Mouse (Mus musculus): ENCODE results near the gene Tpcn2. TPM values are rescaled to one million over a fixed set of nuclear protein-coding genes. Genes with fewer than 3 reads are reported as not detected.

The Tpcn2 gene
- 4.7 and 5.7 TPM in 2 replicates for total RNA-seq (2015)
- 3.5 and 3.7 TPM in 2 replicates for total RNA-seq (2017)

DNA sequence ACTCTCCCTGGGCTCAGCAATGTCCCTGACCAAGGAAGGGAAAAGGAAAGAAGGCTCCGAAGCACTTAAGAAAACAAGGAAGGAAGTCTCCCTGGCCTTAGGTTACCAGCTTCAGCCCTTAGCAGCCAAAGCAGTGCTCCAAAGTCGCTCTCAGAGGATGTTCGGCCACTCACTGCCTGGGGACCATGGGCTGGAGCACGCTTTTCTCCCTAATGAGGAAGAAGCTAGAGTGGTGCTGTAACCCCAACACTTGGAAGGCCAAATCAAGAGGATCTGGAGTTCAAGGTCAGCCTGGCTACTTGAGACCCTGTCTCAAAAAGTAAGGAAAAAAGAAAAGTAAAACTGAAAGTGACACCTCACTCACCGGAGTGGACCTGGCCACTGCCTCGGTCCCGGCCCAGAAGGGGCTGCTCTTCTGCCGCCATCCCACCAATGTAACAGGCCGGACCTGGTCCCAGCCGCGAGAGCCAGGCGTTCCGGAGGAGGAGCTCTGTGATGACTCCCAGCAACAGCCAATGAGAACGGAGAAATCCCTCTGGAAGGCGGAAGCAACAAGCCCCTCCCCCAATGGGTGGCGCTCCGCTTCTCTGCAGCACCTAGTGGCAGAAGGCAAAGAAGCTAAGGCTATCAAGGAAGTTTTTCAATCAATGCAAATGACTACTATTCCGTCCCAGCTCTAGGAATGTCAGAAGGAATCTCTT is at the start of gene Tpcn2:
Tpcn2 (minus strand) TSS at position 525 of the 701 bp plus-strand sequence.
- peak; percentile 93 for ATAC-seq (replicated peaks; ENCODE audit: poor library complexity)

DNA sequence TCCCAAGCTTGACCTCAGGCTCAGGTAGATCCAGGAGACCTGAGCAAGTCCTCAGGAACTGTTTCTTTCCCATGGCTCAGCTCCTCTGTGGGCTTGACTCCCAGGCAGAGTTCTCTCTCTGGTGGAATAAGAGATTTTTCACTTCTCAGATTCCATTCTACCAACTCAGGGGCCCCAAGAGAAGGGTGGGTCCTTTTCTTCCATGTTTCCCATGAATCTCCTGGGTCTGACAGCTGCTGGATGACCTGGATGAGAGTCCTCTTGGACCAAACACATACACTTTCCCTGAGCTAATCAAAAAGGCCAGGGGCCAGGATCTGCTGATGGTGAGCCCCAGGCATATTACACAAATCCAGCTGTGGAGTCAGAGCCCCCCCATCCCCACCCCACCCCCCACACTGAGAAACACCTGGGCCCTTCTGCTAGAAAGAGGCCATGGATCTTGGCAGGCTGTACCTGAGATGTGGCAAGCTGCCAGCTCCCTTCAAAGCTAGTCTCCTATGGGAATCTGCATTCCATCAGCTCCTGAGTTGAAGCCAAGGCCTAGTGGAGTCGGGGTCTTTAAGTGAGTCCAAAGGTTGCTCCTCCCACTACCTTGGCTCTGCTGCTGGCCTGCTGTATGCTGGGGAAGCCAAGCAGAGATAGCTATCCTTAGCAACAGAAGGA is 48.7 kb upstream of the Tpcn2 start:
- ATAC-seq (replicated peaks; ENCODE audit: poor library complexity) = no peak

- no peak for ATAC-seq (replicated peaks; ENCODE audit: poor library complexity)
Observed at GRCm38 (mm10) chr7:145330641-145331040, 46.8 kb upstream of the Tpcn2 start.

- ATAC-seq (replicated peaks; ENCODE audit: poor library complexity) = no peak
Observed at GRCm38 (mm10) chr7:145329982-145330381, 46.2 kb upstream of the Tpcn2 start.

GRCm38 (mm10) chr7:145325697-145326096 is 41.9 kb upstream of the Tpcn2 start:
- ATAC-seq (replicated peaks; ENCODE audit: poor library complexity) = 0 out of 2 replicates have a peak, but pooled peaks have one; percentile 46

- ATAC-seq (replicated peaks; ENCODE audit: poor library complexity) = no peak
Observed at GRCm38 (mm10) chr7:145323607-145324006, 39.8 kb upstream of the Tpcn2 start.

GRCm38 (mm10) chr7:145319481-145319880 is 35.7 kb upstream of the Tpcn2 start:
- ATAC-seq (replicated peaks; ENCODE audit: poor library complexity) = no peak

GRCm38 (mm10) chr7:145317522-145317921 is 33.7 kb upstream of the Tpcn2 start:
- no peak for ATAC-seq (replicated peaks; ENCODE audit: poor library complexity)

DNA sequence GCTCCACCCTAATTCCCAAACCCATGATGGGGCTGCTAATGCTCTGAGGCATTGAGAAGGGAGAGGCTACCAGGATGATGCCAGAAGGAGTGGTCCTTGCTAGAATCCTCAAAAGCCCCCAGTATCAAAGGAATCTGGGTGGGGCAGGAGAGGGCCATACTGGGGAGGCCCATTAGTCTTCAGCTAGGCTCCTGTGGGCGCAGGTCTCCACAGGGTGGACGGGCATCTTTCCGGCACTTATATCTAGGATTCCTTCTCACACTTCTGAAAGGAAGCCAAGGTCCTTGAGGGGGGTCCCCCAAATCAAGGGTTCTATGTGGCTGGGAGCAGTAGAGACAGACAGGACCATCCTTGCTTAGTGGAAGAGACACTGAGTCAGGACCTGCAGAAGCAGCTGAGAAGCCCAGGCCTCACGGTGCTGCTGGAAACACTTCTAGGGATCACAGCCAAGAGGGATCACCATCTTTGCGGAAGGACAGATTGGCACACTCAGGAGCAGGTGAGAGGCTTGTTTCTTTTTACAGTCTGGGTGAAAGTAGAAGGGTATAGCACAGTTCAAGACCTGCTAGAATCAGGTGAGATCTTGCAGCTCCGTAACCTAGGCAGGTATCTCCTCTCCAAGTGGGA is 31.1 kb upstream of the Tpcn2 start, which contains the start of gene Mrgprd:
Mrgprd (plus strand) TSS at position 51 of the 627 bp plus-strand sequence.
- no peak for ATAC-seq (replicated peaks; ENCODE audit: poor library complexity)

GRCm38 (mm10) chr7:145312137-145312536 is 28.3 kb upstream of the Tpcn2 start:
- no peak for ATAC-seq (replicated peaks; ENCODE audit: poor library complexity)

GRCm38 (mm10) chr7:145310526-145310925 is 26.7 kb upstream of the Tpcn2 start:
- ATAC-seq (replicated peaks; ENCODE audit: poor library complexity) = no peak

- ATAC-seq (replicated peaks; ENCODE audit: poor library complexity) = no peak
Observed at GRCm38 (mm10) chr7:145309877-145310276, 26.1 kb upstream of the Tpcn2 start.

- no peak for ATAC-seq (replicated peaks; ENCODE audit: poor library complexity)
Observed at GRCm38 (mm10) chr7:145308866-145309265, 25.1 kb upstream of the Tpcn2 start.

- no peak for ATAC-seq (replicated peaks; ENCODE audit: poor library complexity)
Observed at GRCm38 (mm10) chr7:145308061-145308675, 24.4 kb upstream of the Tpcn2 start.

GRCm38 (mm10) chr7:145307636-145308035 is 23.8 kb upstream of the Tpcn2 start:
- ATAC-seq (replicated peaks; ENCODE audit: poor library complexity) = no peak

DNA sequence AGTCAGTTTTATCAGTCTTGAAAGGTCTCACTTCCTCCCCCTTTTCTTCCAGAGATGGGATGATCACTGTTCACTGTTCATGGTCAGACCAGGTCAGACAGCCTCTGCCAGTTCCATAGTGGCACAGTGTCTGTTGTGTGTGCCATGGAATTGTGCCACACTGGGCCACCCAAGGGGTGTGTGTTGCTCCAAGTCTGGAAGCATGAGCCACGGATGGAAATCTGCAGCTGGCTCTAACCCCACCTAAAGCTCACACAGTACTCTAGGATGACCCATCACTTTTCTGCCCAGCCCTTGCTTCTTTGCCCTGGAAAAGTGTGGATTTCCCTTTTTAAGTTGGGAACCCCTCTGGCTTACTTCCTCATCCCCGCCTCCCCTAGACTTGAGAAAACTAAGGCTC is 20.3 kb upstream of the Tpcn2 start:
- ATAC-seq (replicated peaks; ENCODE audit: poor library complexity) = no peak

DNA sequence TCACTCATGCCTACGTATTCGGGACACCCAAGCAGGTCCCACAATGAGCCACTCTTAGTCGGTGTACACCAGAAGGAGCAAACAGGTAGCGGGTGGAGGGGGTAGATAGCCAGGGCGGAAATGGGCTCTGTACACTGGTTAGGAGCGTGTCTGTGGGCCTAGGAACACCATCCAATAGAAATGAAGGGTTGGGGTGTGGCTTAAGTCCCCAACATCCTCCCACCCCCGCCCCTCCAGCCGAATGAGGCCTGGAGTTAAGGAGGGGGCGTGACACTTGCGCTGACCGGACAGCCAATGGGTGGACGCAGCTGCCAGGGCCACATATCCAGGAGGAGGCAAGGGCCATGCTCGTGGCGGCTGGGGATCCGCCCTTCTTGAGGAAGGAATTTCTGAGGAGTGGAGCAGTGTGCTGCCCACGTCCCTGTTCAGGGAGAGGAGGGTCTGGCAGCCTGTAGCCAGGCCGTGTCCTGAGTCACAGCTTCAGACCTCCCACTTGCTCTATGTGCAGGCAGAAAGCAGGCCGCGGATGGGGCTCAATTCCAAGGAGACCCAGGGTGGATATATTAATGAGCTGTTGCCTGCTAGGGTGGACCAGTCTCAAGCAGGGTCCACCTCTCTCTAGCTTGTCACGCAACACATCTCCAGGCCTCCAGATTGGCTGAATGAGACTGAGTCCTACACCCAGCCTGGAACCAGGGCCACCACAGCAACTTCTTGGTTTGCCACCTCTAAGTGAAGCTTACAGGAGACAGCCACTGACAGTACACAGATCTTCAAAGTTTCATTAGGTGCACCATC is 18.9 kb upstream of the Tpcn2 start:
- peak; percentile 88 for ATAC-seq (replicated peaks; ENCODE audit: poor library complexity)

- no peak for ATAC-seq (replicated peaks; ENCODE audit: poor library complexity)
Observed at GRCm38 (mm10) chr7:145301341-145302005, 17.7 kb upstream of the Tpcn2 start.

GRCm38 (mm10) chr7:145301008-145301340 is 17.2 kb upstream of the Tpcn2 start:
- no peak for ATAC-seq (replicated peaks; ENCODE audit: poor library complexity)

DNA sequence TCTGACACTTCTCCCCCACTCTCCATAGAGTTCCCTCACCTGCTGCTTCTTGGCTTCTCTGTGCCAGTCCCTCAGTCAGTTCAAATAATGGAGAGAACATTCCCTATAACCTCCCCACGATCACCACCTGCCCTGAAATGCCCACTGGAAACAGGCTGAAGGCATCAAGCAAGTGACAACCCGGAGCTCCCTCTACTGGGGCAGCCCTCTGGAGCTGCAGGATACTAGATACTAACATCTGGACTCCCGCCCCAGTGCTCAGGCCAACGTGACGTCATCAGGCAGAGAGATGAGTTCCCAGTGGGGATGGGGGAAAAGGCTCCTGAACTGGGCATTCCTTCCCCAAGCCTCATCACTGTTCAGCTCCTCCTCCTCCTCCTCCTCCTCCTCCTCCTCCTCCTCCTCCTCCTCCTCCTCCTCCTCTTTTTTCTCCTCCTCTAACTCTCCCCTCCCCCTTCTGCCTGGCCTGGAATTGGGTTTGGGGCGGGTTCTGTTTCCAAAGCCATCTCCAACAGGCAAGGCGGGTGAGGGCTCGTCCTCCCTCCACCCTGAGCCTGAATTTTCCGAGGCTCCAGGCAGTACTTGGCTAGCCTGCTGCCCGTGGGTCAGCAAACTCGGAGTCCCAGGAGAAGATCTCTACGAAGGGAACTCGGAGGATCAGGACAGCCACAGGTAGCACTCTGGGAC is 16.7 kb upstream of the Tpcn2 start, which contains the start of gene Mrgprf:
Mrgprf (plus strand) TSS at position 508 of the 687 bp plus-strand sequence.
- ATAC-seq (replicated peaks; ENCODE audit: poor library complexity) = no peak
